ENCODE assay signal across 24 mouse cellular contexts in genomic region chr5:99687894-99688293, GRCm38 (mm10). TPM values are rescaled to one million over a fixed set of nuclear protein-coding genes. Genes with fewer than 3 reads are reported as not detected.
DNase-seq lines count a peak whose midpoint lies in the region; ATAC-seq and TF ChIP-seq lines count a peak whose summit lies in the region.
"Had no signal": no experiment of that assay in that cellular context is flagged by ENCODE, and none has a peak within 500 bp of the region (broad histone marks: within the 10 kb centered on the region; RNA-seq: fewer than 3 reads in every experiment).

No protein-coding gene starts in this region.

- H3K4me2 ChIP-seq in hindbrain, postnatal 0 days (ENCODE audit: low read depth, low read length) = no peak overlapping the region
- no peak overlapping the region for H3K4me2 ChIP-seq in hindbrain, embryonic 12.5 days (replicated peaks)
- no peak overlapping the region for H3K4me2 ChIP-seq in midbrain, embryonic 11.5 days
- H3K4me2 ChIP-seq in midbrain, embryonic 16.5 days (ENCODE audit: low read length) = no peak overlapping the region
- H3K4me2 ChIP-seq: heart, embryonic 13.5 days; hindbrain, embryonic 15.5 days; kidney, embryonic 15.5 days; liver, embryonic 12.5 days had no signal

- H3K4me3 ChIP-seq in hindbrain, postnatal 0 days (ENCODE audit: low read length) = no peak overlapping the region
- H3K4me3 ChIP-seq in hindbrain, embryonic 12.5 days = no peak overlapping the region
- H3K4me3 ChIP-seq in midbrain, embryonic 11.5 days (ENCODE audit: low read depth, low read length) = no peak overlapping the region
- no peak overlapping the region for H3K4me3 ChIP-seq in midbrain, embryonic 16.5 days (ENCODE audit: low read depth, low read length)
- H3K4me3 ChIP-seq: heart, embryonic 13.5 days; hindbrain, embryonic 15.5 days; kidney, embryonic 15.5 days; left cerebral cortex, adult 2 months; liver, embryonic 12.5 days had no signal

- peak; percentile 23 for DNase-seq in embryo, embryonic 10.5 days (ENCODE audit: low spot score)
- no peak for DNase-seq in embryo, embryonic 11 days
- DNase-seq in hindbrain, postnatal 0 days (ENCODE audit: low spot score) = no peak
- peak; percentile 90 for DNase-seq in midbrain, embryonic 11.5 days (ENCODE audit: low spot score, missing footprints)
- no peak for DNase-seq in cerebellum, adult 18-20 months
- DNase-seq: adrenal gland, adult 8-10 months; cerebellum, adult 9-10 months; cerebellum, postnatal 36 days; heart, postnatal 10 days; kidney, adult 18-20 months; kidney, postnatal 25 days; left cerebral cortex, postnatal 4 days; liver, postnatal 0 days; lung, postnatal 36 days; thymus, postnatal 4 days had no signal

- no peaks in the 10 kb centered on the region for H3K27me3 ChIP-seq in hindbrain, postnatal 0 days (ENCODE audit: insufficient read depth, low read length)
- H3K27me3 ChIP-seq in hindbrain, embryonic 12.5 days = no peaks in the 10 kb centered on the region
- H3K27me3 ChIP-seq in midbrain, embryonic 11.5 days (ENCODE audit: control insufficient read depth, insufficient read depth, low read length) = peaks cover 3% of the 10 kb centered on the region; the same call in 1 of the 2 replicates
- H3K27me3 ChIP-seq in midbrain, embryonic 16.5 days (ENCODE audit: control insufficient read depth, insufficient read depth, low read depth, low read length) = no peaks in the 10 kb centered on the region
- H3K27me3 ChIP-seq: heart, embryonic 13.5 days; hindbrain, embryonic 15.5 days; kidney, embryonic 15.5 days; liver, embryonic 12.5 days had no signal

- no peak for TF ChIP-seq CTCF in hindbrain, postnatal 0 days (IDR thresholded peaks at IDR 0.05; ENCODE audit: low read depth)

- no peaks in the 10 kb centered on the region for H3K36me3 ChIP-seq in hindbrain, postnatal 0 days (ENCODE audit: insufficient read depth, low read length)
- H3K36me3 ChIP-seq in hindbrain, embryonic 12.5 days = no peaks in the 10 kb centered on the region
- no peaks in the 10 kb centered on the region for H3K36me3 ChIP-seq in midbrain, embryonic 11.5 days (ENCODE audit: control insufficient read depth, insufficient read depth, low read length)
- H3K36me3 ChIP-seq in midbrain, embryonic 16.5 days (ENCODE audit: control insufficient read depth, insufficient read depth, low read length) = no peaks in the 10 kb centered on the region
- H3K36me3 ChIP-seq: G1E; heart, embryonic 13.5 days; hindbrain, embryonic 15.5 days; kidney, embryonic 15.5 days; liver, embryonic 12.5 days had no signal

- 36% methylated on average over 6 of the region's 6 CpGs for WGBS in hindbrain, postnatal 0 days
- WGBS in hindbrain, embryonic 12.5 days = 30% methylated on average over 6 of the region's 6 CpGs
- WGBS in midbrain, embryonic 11.5 days = 11% methylated on average over 6 of the region's 6 CpGs
- 12% methylated on average over 6 of the region's 6 CpGs for WGBS in midbrain, embryonic 16.5 days

- no peaks in the 10 kb centered on the region for H3K9me3 ChIP-seq in hindbrain, postnatal 0 days (ENCODE audit: low read length)
- no peaks in the 10 kb centered on the region for H3K9me3 ChIP-seq in hindbrain, embryonic 12.5 days (replicated peaks)
- no peaks in the 10 kb centered on the region for H3K9me3 ChIP-seq in midbrain, embryonic 11.5 days (ENCODE audit: control insufficient read depth, low read length)
- H3K9me3 ChIP-seq in midbrain, embryonic 16.5 days (replicated peaks; ENCODE audit: control insufficient read depth, low read length, poor library complexity, severe bottlenecking) = no peaks in the 10 kb centered on the region
- H3K9me3 ChIP-seq: heart, embryonic 13.5 days; hindbrain, embryonic 15.5 days; kidney, embryonic 15.5 days; liver, embryonic 12.5 days had no signal

- H3K27ac ChIP-seq in hindbrain, postnatal 0 days = no peak overlapping the region
- no peak overlapping the region for H3K27ac ChIP-seq in hindbrain, embryonic 12.5 days
- H3K27ac ChIP-seq in midbrain, embryonic 11.5 days (ENCODE audit: low read depth, low read length) = no peak overlapping the region
- H3K27ac ChIP-seq in midbrain, embryonic 16.5 days (ENCODE audit: low read length) = no peak overlapping the region
- H3K27ac ChIP-seq: heart, embryonic 13.5 days; hindbrain, embryonic 15.5 days; kidney, embryonic 15.5 days; left cerebral cortex, adult 2 months; liver, embryonic 12.5 days; stomach, postnatal 0 days had no signal

- no peak overlapping the region for H3K9ac ChIP-seq in hindbrain, postnatal 0 days (replicated peaks; ENCODE audit: low read length)
- H3K9ac ChIP-seq in hindbrain, embryonic 12.5 days = no peak overlapping the region
- H3K9ac ChIP-seq in midbrain, embryonic 11.5 days (ENCODE audit: low read length) = no peak overlapping the region
- H3K9ac ChIP-seq in midbrain, embryonic 16.5 days (ENCODE audit: low read depth, low read length) = no peak overlapping the region
- H3K9ac ChIP-seq: heart, embryonic 13.5 days; hindbrain, embryonic 15.5 days; kidney, embryonic 15.5 days; liver, embryonic 12.5 days; liver, postnatal 0 days had no signal

- no peaks in the 10 kb centered on the region for H3K4me1 ChIP-seq in hindbrain, postnatal 0 days (ENCODE audit: insufficient read depth, low read length)
- peaks cover 4% of the 10 kb centered on the region for H3K4me1 ChIP-seq in hindbrain, embryonic 12.5 days
- peaks cover 9% of the 10 kb centered on the region for H3K4me1 ChIP-seq in midbrain, embryonic 11.5 days (ENCODE audit: control insufficient read depth, insufficient read depth, low read length)
- peaks cover 12% of the 10 kb centered on the region for H3K4me1 ChIP-seq in midbrain, embryonic 16.5 days (ENCODE audit: control insufficient read depth, insufficient read depth, low read length)
- H3K4me1 ChIP-seq: hindbrain, embryonic 15.5 days had no signal

- 0 out of 2 replicates have a peak, but pooled peaks have one; percentile 21 for ATAC-seq in hindbrain, postnatal 0 days
- ATAC-seq in hindbrain, embryonic 12.5 days (ENCODE audit: low FRiP score) = no peak
- ATAC-seq in midbrain, embryonic 11.5 days (ENCODE audit: low FRiP score) = peak; percentile 85
- peak; percentile 33; the same call in 1 of the 2 replicates for ATAC-seq in midbrain, embryonic 16.5 days
- ATAC-seq: liver, embryonic 12.5 days; liver, postnatal 0 days had no signal

RNA-seq across cellular contexts. Expression of gene Rasgef1b, which starts 41.0 kb away (rescaled TPM):
- 34.8 and 39.9 TPM in 2 replicates for total RNA-seq in hindbrain, postnatal 0 days (2014; rRNA removed)
- 31.1 and 32.0 TPM in 2 replicates for polyA plus RNA-seq in hindbrain, postnatal 0 days (2015; fragmentation: Nextera tagmentation; extraction: Ambion mirVana)
- 25.9 and 30.5 TPM in 2 replicates for polyA plus RNA-seq in hindbrain, embryonic 12.5 days (2016; fragmentation: Nextera tagmentation; extraction: Ambion mirVana)
- polyA plus RNA-seq in midbrain, embryonic 11.5 days (2014; fragmentation: Nextera tagmentation; extraction: Ambion mirVana) = 28.6 and 29.7 TPM in 2 replicates
- polyA plus RNA-seq in midbrain, embryonic 16.5 days (2015; fragmentation: Nextera tagmentation; extraction: Ambion mirVana) = 59.7 and 69.0 TPM in 2 replicates
- polyA plus RNA-seq: G1E had no signal

Comparison
In these comparisons a context has a peak if more than half of its experiments do, and no peak if none do; other contexts are left out.
1. DNase-seq: peak in embryo, embryonic 10.5 days (single experiment) and midbrain, embryonic 11.5 days (single experiment); none in embryo, embryonic 11 days (single experiment), hindbrain, postnatal 0 days (single experiment) and cerebellum, adult 18-20 months (0 of 2).